In genomic region chr12:86331248-86331647, GRCm38 (mm10) we compare ENCODE assay signal across 25 mouse cellular contexts. TPM values are rescaled to one million over a fixed set of nuclear protein-coding genes. Genes with fewer than 3 reads are reported as not detected.
DNase-seq lines count a peak whose midpoint lies in the region; ATAC-seq lines count a peak whose summit lies in the region.
"Had no signal": no experiment of that assay in that cellular context is flagged by ENCODE, and none has a peak within 500 bp of the region (broad histone marks: within the 10 kb centered on the region; RNA-seq: fewer than 3 reads in every experiment).

No protein-coding gene starts in this region.

- no peak for ATAC-seq in hindbrain, embryonic 13.5 days (ENCODE audit: low FRiP score)
- ATAC-seq in midbrain, embryonic 12.5 days (ENCODE audit: low FRiP score, low read depth), result no peak
- no peak for ATAC-seq in midbrain, embryonic 14.5 days (ENCODE audit: low FRiP score, low TSS enrichment)
- no peak for ATAC-seq in neural tube, embryonic 15.5 days (ENCODE audit: low FRiP score)
- ATAC-seq: intestine, embryonic 15.5 days had no signal

- H3K4me3 ChIP-seq in hindbrain, embryonic 13.5 days, result no peak overlapping the region
- no peak overlapping the region for H3K4me3 ChIP-seq in hindbrain, embryonic 10.5 days
- H3K4me3 ChIP-seq in midbrain, embryonic 12.5 days, result no peak overlapping the region
- no peak overlapping the region for H3K4me3 ChIP-seq in midbrain, embryonic 14.5 days (replicated peaks; ENCODE audit: low read depth, low read length)
- H3K4me3 ChIP-seq in neural tube, embryonic 15.5 days (replicated peaks), result no peak overlapping the region
- H3K4me3 ChIP-seq: erythroblast, embryonic 14.5 days; gastrocnemius, adult 2 months; heart, adult 2 months; heart, embryonic 12.5 days; intestine, embryonic 15.5 days; layer of hippocampus, adult 2 months; limb, embryonic 13.5 days; lung, embryonic 15.5 days had no signal

- H3K4me2 ChIP-seq in hindbrain, embryonic 13.5 days, result peak overlapping the region; percentile 3; the same call in 1 of the 2 replicates
- H3K4me2 ChIP-seq in midbrain, embryonic 12.5 days (replicated peaks), result no peak overlapping the region
- H3K4me2 ChIP-seq in midbrain, embryonic 14.5 days (ENCODE audit: low read length), result no peak overlapping the region
- H3K4me2 ChIP-seq in neural tube, embryonic 15.5 days, result peak overlapping the region; percentile 34
- H3K4me2 ChIP-seq: heart, embryonic 12.5 days; intestine, embryonic 15.5 days; limb, embryonic 13.5 days; liver, embryonic 11.5 days; lung, embryonic 15.5 days had no signal

- no peak for DNase-seq in hindbrain, embryonic 10.5 days (ENCODE audit: low spot score)
- no peak for DNase-seq in midbrain, embryonic 14.5 days
- DNase-seq in mesoderm, embryonic 11.5 days (ENCODE audit: low read depth, low spot score), result peak; percentile 20
- DNase-seq in right cerebral cortex, postnatal 36 days (ENCODE audit: low spot score in 2 of 2), result no peak
- no peak for DNase-seq in layer of hippocampus, adult 9-10 months (ENCODE audit: low spot score)
- DNase-seq: adrenal gland, postnatal 14 days; cerebellum, adult 11 months; cerebellum, adult 9-10 months; gastrocnemius, adult 2 months; gastrocnemius, postnatal 36 days; heart, adult 2 months; kidney, adult 2 months; kidney, postnatal 36 days; thymus, adult 2 months; thymus, postnatal 36 days had no signal

- peaks cover 11% of the 10 kb centered on the region for H3K4me1 ChIP-seq in hindbrain, embryonic 13.5 days (replicated peaks)
- H3K4me1 ChIP-seq in hindbrain, embryonic 10.5 days (replicated peaks), result peaks cover 8% of the 10 kb centered on the region; the same call in 1 of the 2 replicates
- H3K4me1 ChIP-seq in midbrain, embryonic 12.5 days, result peaks cover 9% of the 10 kb centered on the region; the same call in 1 of the 2 replicates
- 0 out of 2 replicates have a peak, but pooled peaks cover 6% of the 10 kb centered on the region for H3K4me1 ChIP-seq in midbrain, embryonic 14.5 days (ENCODE audit: control insufficient read depth, insufficient read depth, low read length)
- peaks cover 12% of the 10 kb centered on the region for H3K4me1 ChIP-seq in neural tube, embryonic 15.5 days
- H3K4me1 ChIP-seq: heart, embryonic 12.5 days; intestine, embryonic 15.5 days; lung, embryonic 15.5 days had no signal

- H3K9me3 ChIP-seq in hindbrain, embryonic 13.5 days, result no peaks in the 10 kb centered on the region
- no peaks in the 10 kb centered on the region for H3K9me3 ChIP-seq in hindbrain, embryonic 10.5 days
- no peaks in the 10 kb centered on the region for H3K9me3 ChIP-seq in midbrain, embryonic 12.5 days
- no peaks in the 10 kb centered on the region for H3K9me3 ChIP-seq in midbrain, embryonic 14.5 days (ENCODE audit: control insufficient read depth, low read length)
- H3K9me3 ChIP-seq in neural tube, embryonic 15.5 days (replicated peaks), result no peaks in the 10 kb centered on the region
- H3K9me3 ChIP-seq: intestine, embryonic 15.5 days; limb, embryonic 13.5 days; lung, embryonic 15.5 days had no signal

- WGBS in hindbrain, embryonic 13.5 days, result 55% methylated on average over 10 of the region's 10 CpGs
- WGBS in hindbrain, embryonic 10.5 days, result 75% methylated on average over 10 of the region's 10 CpGs
- WGBS in midbrain, embryonic 12.5 days, result 53% methylated on average over 10 of the region's 10 CpGs
- 45% methylated on average over 10 of the region's 10 CpGs for WGBS in midbrain, embryonic 14.5 days
- 27% methylated on average over 10 of the region's 10 CpGs for WGBS in neural tube, embryonic 15.5 days

- H3K9ac ChIP-seq in hindbrain, embryonic 13.5 days, result no peak overlapping the region
- 0 out of 2 replicates have a peak overlapping the region, but pooled peaks have one; percentile 1 for H3K9ac ChIP-seq in midbrain, embryonic 12.5 days (replicated peaks)
- no peak overlapping the region for H3K9ac ChIP-seq in midbrain, embryonic 14.5 days (replicated peaks; ENCODE audit: low read length)
- H3K9ac ChIP-seq in neural tube, embryonic 15.5 days (replicated peaks), result 0 out of 2 replicates have a peak overlapping the region, but pooled peaks have one; percentile 0
- H3K9ac ChIP-seq: heart, embryonic 12.5 days; intestine, embryonic 15.5 days; limb, embryonic 13.5 days; lung, embryonic 15.5 days had no signal

- peaks cover 20% of the 10 kb centered on the region for H3K27me3 ChIP-seq in hindbrain, embryonic 13.5 days
- H3K27me3 ChIP-seq in hindbrain, embryonic 10.5 days (ENCODE audit: insufficient read depth, poor library complexity, severe bottlenecking), result peaks cover 3% of the 10 kb centered on the region; the same call in 1 of the 2 replicates
- H3K27me3 ChIP-seq in midbrain, embryonic 12.5 days, result peaks cover 6% of the 10 kb centered on the region
- no peaks in the 10 kb centered on the region for H3K27me3 ChIP-seq in midbrain, embryonic 14.5 days (ENCODE audit: control insufficient read depth, insufficient read depth, low read length)
- H3K27me3 ChIP-seq in neural tube, embryonic 15.5 days (replicated peaks), result peaks cover 16% of the 10 kb centered on the region; the same call in 1 of the 2 replicates
- H3K27me3 ChIP-seq: heart, embryonic 12.5 days; intestine, embryonic 15.5 days; lung, embryonic 15.5 days had no signal

- no peaks in the 10 kb centered on the region for H3K36me3 ChIP-seq in hindbrain, embryonic 13.5 days
- H3K36me3 ChIP-seq in hindbrain, embryonic 10.5 days, result no peaks in the 10 kb centered on the region
- no peaks in the 10 kb centered on the region for H3K36me3 ChIP-seq in midbrain, embryonic 12.5 days
- H3K36me3 ChIP-seq in midbrain, embryonic 14.5 days (ENCODE audit: control insufficient read depth, insufficient read depth, low read length), result no peaks in the 10 kb centered on the region
- no peaks in the 10 kb centered on the region for H3K36me3 ChIP-seq in neural tube, embryonic 15.5 days
- H3K36me3 ChIP-seq: heart, embryonic 12.5 days; intestine, embryonic 15.5 days; limb, embryonic 13.5 days; lung, embryonic 15.5 days had no signal

- no peak overlapping the region for H3K27ac ChIP-seq in hindbrain, embryonic 13.5 days
- no peak overlapping the region for H3K27ac ChIP-seq in hindbrain, embryonic 10.5 days
- no peak overlapping the region for H3K27ac ChIP-seq in midbrain, embryonic 12.5 days (replicated peaks)
- no peak overlapping the region for H3K27ac ChIP-seq in midbrain, embryonic 14.5 days (replicated peaks; ENCODE audit: low read depth, low read length)
- no peak overlapping the region for H3K27ac ChIP-seq in neural tube, embryonic 15.5 days (replicated peaks)
- H3K27ac ChIP-seq: gastrocnemius, adult 2 months; heart, adult 2 months; intestine, embryonic 15.5 days; layer of hippocampus, adult 2 months; limb, embryonic 13.5 days; lung, embryonic 15.5 days had no signal

RNA-seq across cellular contexts. Expression of gene Esrrb, which starts 29.7 kb away (rescaled TPM):
- 5.3 and 6.7 TPM in 2 replicates for polyA plus RNA-seq in hindbrain, embryonic 13.5 days (2015; fragmentation: Nextera tagmentation; extraction: Ambion mirVana)
- polyA plus RNA-seq in hindbrain, embryonic 10.5 days (2016; fragmentation: Nextera tagmentation; extraction: Ambion mirVana), result 0.31 and 0.71 TPM in 2 replicates
- polyA plus RNA-seq in midbrain, embryonic 12.5 days (2016; fragmentation: Nextera tagmentation; extraction: Ambion mirVana), result 1.8 TPM in 2 replicates
- 7.3 and 9.8 TPM in 2 replicates for polyA plus RNA-seq in midbrain, embryonic 14.5 days (2014; fragmentation: Nextera tagmentation; extraction: Ambion mirVana)
- polyA plus RNA-seq in neural tube, embryonic 15.5 days (2015; fragmentation: Nextera tagmentation; extraction: Ambion mirVana), result 3.7 and 4.7 TPM in 2 replicates
- polyA plus RNA-seq: erythroblast, embryonic 14.5 days; liver, embryonic 11.5 days had no signal

Comparison
In these comparisons a context has a peak if more than half of its experiments do, and no peak if none do; other contexts are left out.
1. H3K9ac ChIP-seq: peak in midbrain, embryonic 12.5 days (single experiment) and neural tube, embryonic 15.5 days (single experiment); none in hindbrain, embryonic 13.5 days (single experiment) and midbrain, embryonic 14.5 days (single experiment).
2. H3K4me2 ChIP-seq: peak in hindbrain, embryonic 13.5 days (single experiment) and neural tube, embryonic 15.5 days (single experiment); none in midbrain, embryonic 12.5 days (single experiment) and midbrain, embryonic 14.5 days (single experiment).